Mouse (Mus musculus): Measurements from ENCODE around the gene Shroom3.

Gene Shroom3

GRCm38 (mm10) chr5:92849743-92850142 lies 166.5 kb downstream of the Shroom3 start:
- no peak for DNase-seq (ENCODE audit: low spot score in 2 of 2)

- no peak for DNase-seq (ENCODE audit: low spot score in 2 of 2)
Measured at GRCm38 (mm10) chr5:92850925-92851324, 167.7 kb downstream of the Shroom3 start.

GRCm38 (mm10) chr5:92854983-92855382 lies 171.7 kb downstream of the Shroom3 start:
- no peak for DNase-seq (ENCODE audit: low spot score in 2 of 2)

GRCm38 (mm10) chr5:92856346-92856745 lies 173.1 kb downstream of the Shroom3 start:
- DNase-seq (ENCODE audit: low spot score in 2 of 2) = no peak

GRCm38 (mm10) chr5:92857177-92857576 lies 173.9 kb downstream of the Shroom3 start:
- DNase-seq (ENCODE audit: low spot score in 2 of 2) = no peak

- DNase-seq (ENCODE audit: low spot score in 2 of 2) = no peak
Measured at GRCm38 (mm10) chr5:92858104-92858503, 174.9 kb downstream of the Shroom3 start.

- no peak for DNase-seq (ENCODE audit: low spot score in 2 of 2)
Measured at GRCm38 (mm10) chr5:92858576-92858975, 175.3 kb downstream of the Shroom3 start.

- no peak for DNase-seq (ENCODE audit: low spot score in 2 of 2)
Measured at GRCm38 (mm10) chr5:92861416-92862112, 178.3 kb downstream of the Shroom3 start.

- DNase-seq (ENCODE audit: low spot score in 2 of 2) = no peak
Measured at GRCm38 (mm10) chr5:92865090-92865489, 181.9 kb downstream of the Shroom3 start.

- no peak for DNase-seq (ENCODE audit: low spot score in 2 of 2)
Measured at GRCm38 (mm10) chr5:92866546-92866945, 183.3 kb downstream of the Shroom3 start.

- no peak for DNase-seq (ENCODE audit: low spot score in 2 of 2)
Measured at GRCm38 (mm10) chr5:92867253-92867652, 184.0 kb downstream of the Shroom3 start.

GRCm38 (mm10) chr5:92868231-92868630 lies 185.0 kb downstream of the Shroom3 start:
- no peak for DNase-seq (ENCODE audit: low spot score in 2 of 2)

- no peak for DNase-seq (ENCODE audit: low spot score in 2 of 2)
Measured at GRCm38 (mm10) chr5:92871048-92871447, 187.8 kb downstream of the Shroom3 start.

- no peak for DNase-seq (ENCODE audit: low spot score in 2 of 2)
Measured at GRCm38 (mm10) chr5:92872182-92872581, 188.9 kb downstream of the Shroom3 start.

GRCm38 (mm10) chr5:92872991-92873390 lies 189.8 kb downstream of the Shroom3 start:
- no peak for DNase-seq (ENCODE audit: low spot score in 2 of 2)

GRCm38 (mm10) chr5:92873518-92873917 lies 190.3 kb downstream of the Shroom3 start:
- DNase-seq (ENCODE audit: low spot score in 2 of 2) = no peak

GRCm38 (mm10) chr5:92875836-92876235 lies 192.6 kb downstream of the Shroom3 start:
- DNase-seq (ENCODE audit: low spot score in 2 of 2) = no peak

GRCm38 (mm10) chr5:92877104-92877503 lies 193.9 kb downstream of the Shroom3 start:
- DNase-seq (ENCODE audit: low spot score in 2 of 2) = no peak

GRCm38 (mm10) chr5:92880393-92880792 lies 197.2 kb downstream of the Shroom3 start:
- no peak for DNase-seq (ENCODE audit: low spot score in 2 of 2)

- DNase-seq (ENCODE audit: low spot score in 2 of 2) = no peak
Measured at GRCm38 (mm10) chr5:92880893-92881292, 197.7 kb downstream of the Shroom3 start.

- DNase-seq (ENCODE audit: low spot score in 2 of 2) = no peak
Measured at GRCm38 (mm10) chr5:92886141-92886540, 202.9 kb downstream of the Shroom3 start.

GRCm38 (mm10) chr5:92887501-92887900 lies 204.3 kb downstream of the Shroom3 start:
- no peak for DNase-seq (ENCODE audit: low spot score in 2 of 2)

- no peak for DNase-seq (ENCODE audit: low spot score in 2 of 2)
Measured at GRCm38 (mm10) chr5:92888628-92889241, 205.5 kb downstream of the Shroom3 start.

- DNase-seq (ENCODE audit: low spot score in 2 of 2) = no peak
Measured at GRCm38 (mm10) chr5:92890902-92891301, 207.7 kb downstream of the Shroom3 start.

Measured in frontal cortex, postnatal 14 days (tissue).